Mouse (Mus musculus) CH12.LX (cell line): ENCODE measurements around the gene Sptb.

ENCODE experiments used
- CTCF ChIP-seq, 2 experiments: IDR thresholded peaks in 1 of 2; conservative IDR thresholded peaks in 1 of 2; 2 replicates each; pipeline ENCODE4 v1.5.1; 2011 to 2012; ENCODE audit warnings: low read depth in 2 of 2, low read length in 2 of 2, improper control_type of control experiment in 1 of 2, inconsistent platforms in 1 of 2, mild to moderate bottlenecking in 1 of 2, moderate library complexity in 1 of 2
- ELF1 ChIP-seq: IDR thresholded peaks from 2 replicates; pipeline ENCODE4 v1.6.1; 2014; ENCODE audit warnings: low read depth, mild to moderate bottlenecking, inconsistent platforms, low read length, improper control_type of control experiment
- EP300 ChIP-seq: IDR thresholded peaks from 2 replicates; pipeline ENCODE4 v1.6.1; 2011; ENCODE audit warnings: low read length, improper control_type of control experiment
- GABPA ChIP-seq: IDR thresholded peaks from 2 replicates; pipeline ENCODE4 v1.6.1; 2012; ENCODE audit warnings: low read depth, low read length, improper control_type of control experiment, inconsistent platforms; ENCODE audit not compliant: insufficient replicate concordance
- HCFC1 ChIP-seq: IDR thresholded peaks from 2 replicates; pipeline ENCODE4 v1.6.1; 2012; ENCODE audit warnings: low read depth, mild to moderate bottlenecking, inconsistent platforms, low read length, improper control_type of control experiment
- MAFK ChIP-seq: IDR thresholded peaks from 2 replicates; pipeline ENCODE4 v1.6.1; 2011; ENCODE audit warnings: low read length, improper control_type of control experiment; ENCODE audit not compliant: insufficient replicate concordance
- MXI1 ChIP-seq: IDR thresholded peaks from 2 replicates; pipeline ENCODE4 v1.6.1; 2011; ENCODE audit warnings: mild to moderate bottlenecking, low read depth, low read length, improper control_type of control experiment
- MYC ChIP-seq: IDR thresholded peaks from 2 replicates; pipeline ENCODE4 v1.6.1; 2011; ENCODE audit warnings: low read depth, mild to moderate bottlenecking, improper control_type of control experiment, low read length
- POLR2A ChIP-seq: IDR thresholded peaks from 2 replicates; pipeline ENCODE4 v1.6.1; 2011; ENCODE audit warnings: low read depth, mild to moderate bottlenecking, improper control_type of control experiment, low read length
- POLR2AphosphoS2 ChIP-seq: IDR thresholded peaks from 2 replicates; pipeline ENCODE4 v1.6.1; 2011; ENCODE audit warnings: low read depth, low read length, improper control_type of control experiment
- TCF12 ChIP-seq: IDR thresholded peaks from 2 replicates; pipeline ENCODE4 v1.6.1; 2014; ENCODE audit warnings: low read depth, mild to moderate bottlenecking, inconsistent platforms, low read length, improper control_type of control experiment
- ZC3H11A ChIP-seq: IDR thresholded peaks from 2 replicates; pipeline ENCODE4 v1.6.1; 2012; ENCODE audit warnings: low read depth, mild to moderate bottlenecking, inconsistent platforms, low read length, improper control_type of control experiment
- ZKSCAN1 ChIP-seq: IDR thresholded peaks from 2 replicates; pipeline ENCODE4 v1.6.1; 2012; ENCODE audit warnings: low read depth, inconsistent platforms, low read length, improper control_type of control experiment, borderline replicate concordance
- ZNF384 ChIP-seq: IDR thresholded peaks from 2 replicates; pipeline ENCODE4 v1.6.1; 2012; ENCODE audit warnings: low read depth, low read length, improper control_type of control experiment, inconsistent platforms

GRCm38 (mm10) chr12:76681937-76682336, 28.4 kb downstream of the Sptb start:
- no peak for TF ChIP-seq CTCF (conservative IDR thresholded peaks at IDR 0.05 in 1 of 2, IDR thresholded peaks at IDR 0.05 in 1 of 2; ENCODE audit: low read depth in 2 of 2, low read length in 2 of 2)
- TF ChIP-seq TCF12 = no peak
- TF ChIP-seq ELF1 = no peak
- no peak for TF ChIP-seq ZKSCAN1
- TF ChIP-seq HCFC1 = no peak
- TF ChIP-seq POLR2A = no peak
- TF ChIP-seq POLR2AphosphoS2 = no peak
- no peak for TF ChIP-seq MYC
- TF ChIP-seq ZNF384 = no peak
- TF ChIP-seq GABPA = no peak
- TF ChIP-seq EP300 = no peak
- no peak for TF ChIP-seq MXI1
- no peak for TF ChIP-seq MAFK
- no peak for TF ChIP-seq ZC3H11A
